Mouse (Mus musculus) layer of hippocampus, postnatal 14 days (tissue): ENCODE results near the gene Znrf1. TPM values are rescaled to one million over a fixed set of nuclear protein-coding genes. Genes with fewer than 3 reads are reported as not detected.
"Not testable (repeated sequence)": the region's sequence is repeated elsewhere in the genome, so short reads cannot be mapped to it uniquely, and the experiment has no call there.

Source experiments
- DNase-seq, 2 experiments: peaks; one replicate each; pipeline ENCODE4 v3.0.0; 2021 to 2022; ENCODE audit warnings: low spot score in 2 of 2, mixed read lengths in 1 of 2
- long read RNA-seq, 2 experiments: library from polyadenylated mRNA; stranded (forward); transcript quantifications; one replicate each; pipeline ENCODE4 v2.0.0; 2021
- total RNA-seq, 2 experiments: library from RNA; stranded (reverse); gene quantifications; 2 replicates each; pipeline ENCODE4 v1.2.3; 2021

The Znrf1 gene
- 100 to 1,000 TPM; 116 to 123 TPM for total RNA-seq
- long read RNA-seq, experiment 1, full-length matches to known transcripts, result 55 of 63 reads
- long read RNA-seq, experiment 1, partial matches to known transcripts, result 2 of 63 reads
- long read RNA-seq, experiment 1, other reads (novel, unspliced or antisense), result 6 of 63 reads
- long read RNA-seq, experiment 2, full-length matches to known transcripts, result 83 of 99 reads
- long read RNA-seq, experiment 2, partial matches to known transcripts, result 1 of 99 reads
- long read RNA-seq, experiment 2, other reads (novel, unspliced or antisense), result 15 of 99 reads

DNA sequence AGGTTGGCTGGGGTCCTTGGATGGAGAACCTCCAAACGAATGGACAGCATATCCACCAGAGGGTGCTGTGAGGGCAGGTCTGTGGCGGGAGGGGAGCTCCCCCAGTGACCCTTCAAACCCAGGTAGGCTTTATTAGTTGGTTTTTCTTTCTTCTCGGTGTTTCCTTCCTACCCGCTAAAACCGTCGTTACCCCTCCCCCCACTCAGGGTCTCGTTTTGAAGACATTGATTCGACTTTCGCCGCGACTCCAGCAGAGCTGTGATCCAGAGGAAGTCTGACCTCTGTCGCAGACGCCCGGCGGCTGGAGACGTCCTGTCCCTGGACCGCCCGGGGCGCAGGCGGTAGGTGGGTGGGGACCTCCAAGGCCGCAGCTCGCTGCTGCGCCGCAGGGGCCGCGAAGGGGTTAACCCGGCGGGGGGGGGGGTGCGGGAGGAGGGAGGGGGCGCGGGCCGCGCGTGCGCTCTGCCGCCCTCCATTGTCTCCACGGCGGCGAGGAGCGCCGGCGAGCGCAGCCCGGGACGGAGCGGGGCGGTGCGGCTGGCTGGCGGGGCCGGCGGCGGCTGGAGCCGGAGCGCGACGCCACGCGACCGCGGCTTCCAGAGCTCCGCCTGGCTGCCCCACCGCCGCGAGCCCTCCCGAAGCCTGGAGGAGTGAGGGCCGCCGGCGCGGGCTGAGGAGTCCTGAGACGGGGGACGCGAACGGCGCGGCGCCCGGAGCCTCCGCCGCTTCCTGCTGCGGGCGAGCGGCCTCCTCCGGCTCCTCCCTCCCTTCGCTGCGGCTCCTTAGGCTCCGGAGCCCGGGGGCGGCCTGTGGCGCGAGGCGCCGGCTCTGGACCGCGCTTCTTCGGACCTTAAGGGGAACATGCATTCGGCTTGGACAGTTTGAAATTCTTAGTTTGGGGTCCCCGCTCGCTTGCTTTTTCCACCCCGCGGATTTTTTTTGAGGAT lies at the start of gene Znrf1:
Gene Znrf1, plus strand, starts transcription at position 67 of the 947 bp plus-strand sequence.
- peak; percentile 68 to 71 for DNase-seq

DNA sequence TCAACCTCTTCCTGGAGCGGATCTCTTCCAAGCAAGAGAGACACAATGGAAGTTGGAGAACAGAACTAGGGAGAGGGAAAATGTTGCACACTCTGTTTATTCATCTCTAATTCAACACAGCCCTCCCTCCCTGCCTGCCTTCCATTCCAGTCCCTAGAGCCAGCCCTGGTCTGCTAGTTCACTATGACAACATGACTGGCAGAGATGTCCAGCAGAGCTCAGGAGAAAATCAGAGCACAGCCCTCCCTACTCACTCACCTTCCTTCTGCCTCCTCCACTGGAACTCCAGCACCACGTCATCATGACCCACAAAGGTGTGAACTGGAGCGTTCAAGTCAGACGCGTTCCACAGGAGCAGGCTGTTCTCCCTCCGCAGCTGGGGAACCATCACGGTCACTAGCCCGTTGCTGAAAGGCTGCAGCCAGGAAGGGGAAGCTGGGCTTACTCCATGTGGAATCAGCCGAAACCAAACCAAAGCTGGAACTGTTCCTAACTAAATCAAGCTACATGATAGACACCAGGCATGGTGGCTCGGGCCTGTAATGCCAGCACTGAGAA lies 45.8 kb upstream of the Znrf1 start:
- DNase-seq, result no peak

DNA sequence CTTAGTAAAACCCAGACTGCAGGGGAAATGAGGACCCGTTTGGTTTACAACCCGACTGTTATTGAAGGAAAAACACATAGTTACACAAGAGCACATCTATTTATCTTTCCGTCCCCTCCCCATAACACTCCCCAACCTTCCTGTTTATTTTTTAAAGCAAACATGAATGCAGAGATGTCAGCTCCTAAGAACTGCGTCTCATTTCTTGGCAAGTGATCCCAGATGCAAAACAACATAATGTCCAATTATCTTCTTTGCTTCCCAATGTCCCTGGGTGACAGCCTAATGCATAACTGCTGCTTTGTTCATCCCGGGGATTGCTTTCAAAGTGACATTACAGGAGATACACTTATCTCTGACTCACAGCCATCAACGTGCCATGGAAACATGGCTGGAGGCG lies 44.7 kb upstream of the Znrf1 start:
- no peak for DNase-seq

DNA sequence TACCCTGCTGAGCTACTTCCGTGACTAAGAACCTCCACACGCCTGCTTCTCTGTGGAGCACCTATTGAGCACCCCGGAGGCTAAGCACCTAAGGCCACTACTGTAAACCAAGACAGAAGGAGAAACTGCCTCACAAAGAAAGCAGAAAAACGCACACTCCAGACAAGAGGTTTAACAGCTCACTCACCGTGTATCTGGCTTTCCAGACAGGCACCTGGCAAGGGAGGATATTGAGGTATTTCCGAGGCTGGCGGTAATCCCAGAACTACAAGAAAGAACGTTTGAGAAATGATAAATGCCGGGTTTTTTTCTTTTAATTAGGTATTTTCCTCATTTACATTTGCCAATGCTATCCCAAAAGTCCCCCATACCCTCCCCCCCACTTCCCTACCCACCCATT lies 43.4 kb upstream of the Znrf1 start:
- no peak for DNase-seq

DNA sequence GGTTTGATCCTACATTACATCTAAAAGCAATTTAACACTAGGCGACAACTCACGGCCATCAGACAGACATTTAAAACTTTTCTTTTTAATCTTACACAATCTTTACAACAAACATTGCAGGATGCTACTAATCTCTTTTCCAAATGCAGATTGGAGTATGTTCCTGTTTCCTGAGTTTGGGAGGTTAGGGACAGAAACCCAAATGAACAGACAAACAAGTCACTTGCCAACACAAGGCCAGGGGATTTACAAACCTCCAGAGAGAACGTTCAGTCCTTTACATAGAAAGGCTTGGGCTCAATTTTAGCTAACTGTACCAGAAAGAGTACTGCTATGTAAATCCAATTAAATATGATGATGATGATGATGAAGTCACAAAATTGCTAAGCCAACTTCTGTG lies 42.7 kb upstream of the Znrf1 start:
- DNase-seq, result no peak

DNA sequence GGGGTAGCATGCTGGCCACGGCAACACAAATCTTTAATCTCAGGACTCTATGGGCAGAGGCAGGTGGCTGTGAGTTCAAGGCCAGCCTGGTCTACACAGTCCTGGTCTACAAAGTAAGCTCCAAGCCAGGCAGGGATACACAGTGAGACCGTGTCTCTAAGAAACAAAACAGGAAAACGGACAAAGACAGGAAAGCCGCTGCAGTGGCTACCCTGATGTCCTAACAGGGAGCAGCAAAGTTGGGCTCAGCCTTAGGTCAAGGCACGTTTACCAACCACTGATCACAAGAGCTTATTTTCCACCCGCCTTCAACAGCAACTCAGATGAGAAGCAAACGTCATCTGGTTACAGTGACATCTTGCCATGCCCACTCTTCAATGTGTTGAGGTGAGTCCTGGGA lies 39.6 kb upstream of the Znrf1 start:
- DNase-seq, result no peak

DNA sequence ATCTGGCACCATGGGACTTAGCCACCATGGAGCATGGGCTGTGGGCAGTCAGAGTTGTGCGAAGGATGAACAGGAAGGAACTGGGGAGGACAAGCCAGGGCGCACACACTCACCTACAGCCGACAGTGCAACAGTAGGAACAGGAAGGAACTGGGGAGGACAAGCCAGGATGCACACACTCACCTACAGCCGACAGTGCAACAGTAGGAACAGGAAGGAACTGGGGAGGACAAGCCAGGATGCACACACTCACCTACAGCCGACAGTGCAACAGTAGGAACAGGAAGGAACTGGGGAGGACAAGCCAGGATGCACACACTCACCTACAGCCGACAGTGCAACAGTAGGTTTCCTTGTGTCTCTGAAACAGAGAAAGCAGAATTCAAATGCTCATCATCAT lies 37.6 kb upstream of the Znrf1 start:
- DNase-seq, result not testable (repeated sequence)

DNA sequence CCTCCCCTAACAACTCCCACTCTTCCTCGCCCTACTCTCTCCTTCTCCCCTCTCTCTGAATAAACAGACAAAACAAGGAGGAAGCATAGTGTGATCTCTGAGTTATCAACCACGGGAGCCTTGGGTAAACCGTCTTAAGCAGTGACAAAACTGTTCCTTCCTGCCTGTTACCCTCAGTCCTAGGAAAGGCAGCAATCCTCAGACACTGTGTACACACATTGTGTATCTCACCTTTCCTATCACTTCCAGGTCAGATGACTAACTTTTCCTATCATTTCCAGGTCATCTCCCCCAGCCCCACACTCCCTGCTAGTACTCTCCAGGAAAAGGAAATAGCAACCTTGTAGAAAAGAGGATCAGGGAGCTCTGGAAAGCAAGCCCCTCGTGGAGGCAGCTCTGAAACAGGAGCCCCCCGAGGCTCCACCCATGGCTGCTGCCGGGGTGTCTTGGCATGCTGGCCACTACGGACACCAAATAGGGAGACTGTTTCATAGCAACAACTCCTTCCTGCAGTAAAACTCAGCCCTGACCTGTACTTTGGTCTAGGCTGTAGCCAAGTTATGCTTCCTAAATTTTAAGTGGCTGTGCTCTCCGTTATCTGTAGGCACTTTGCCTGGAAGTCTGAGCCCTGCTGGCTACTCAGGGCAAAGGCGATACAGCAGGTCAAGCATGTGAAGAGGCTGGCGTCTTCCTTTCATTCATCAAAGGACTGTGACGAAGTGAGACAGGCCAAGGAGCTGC lies 34.0 kb upstream of the Znrf1 start:
- no peak for DNase-seq

DNA sequence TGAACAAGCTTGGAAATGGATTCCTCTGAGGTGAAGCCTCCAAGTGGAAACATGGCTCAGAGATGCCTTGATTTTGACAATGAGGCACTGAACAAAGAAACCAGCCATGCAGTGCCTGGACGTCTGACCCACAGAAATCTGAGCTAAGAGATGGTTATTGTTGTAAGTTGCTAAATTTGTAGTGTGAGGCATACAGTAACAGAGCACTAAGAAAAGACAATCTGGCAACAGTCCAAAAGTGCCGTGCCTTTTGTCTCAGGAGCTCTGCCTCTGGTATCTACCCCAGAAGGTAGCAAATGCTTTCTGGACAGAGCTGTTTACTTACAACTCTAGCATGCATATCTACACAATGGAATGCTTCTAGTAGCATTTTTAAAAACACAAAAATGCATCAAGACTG lies 27.3 kb upstream of the Znrf1 start:
- no peak for DNase-seq

DNA sequence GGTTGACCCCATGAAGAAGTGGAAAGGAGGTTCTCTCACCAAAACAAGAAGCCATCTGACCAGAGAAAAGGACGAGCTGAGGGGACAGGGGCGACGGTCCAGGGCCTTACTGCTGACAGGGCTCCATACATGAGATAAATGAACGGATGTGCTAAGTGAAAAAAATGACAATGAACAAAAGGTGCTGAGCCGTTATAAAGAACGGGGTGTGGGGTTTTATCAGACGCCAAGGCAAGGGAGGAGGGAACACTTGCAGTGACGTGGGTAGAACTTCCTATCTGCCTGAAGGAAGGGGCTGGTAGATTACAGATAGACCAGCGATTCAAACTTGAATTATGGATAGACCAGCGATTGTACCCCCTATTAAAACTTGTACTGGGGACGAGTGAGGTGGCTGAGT lies 26.6 kb upstream of the Znrf1 start:
- DNase-seq, result no peak

DNA sequence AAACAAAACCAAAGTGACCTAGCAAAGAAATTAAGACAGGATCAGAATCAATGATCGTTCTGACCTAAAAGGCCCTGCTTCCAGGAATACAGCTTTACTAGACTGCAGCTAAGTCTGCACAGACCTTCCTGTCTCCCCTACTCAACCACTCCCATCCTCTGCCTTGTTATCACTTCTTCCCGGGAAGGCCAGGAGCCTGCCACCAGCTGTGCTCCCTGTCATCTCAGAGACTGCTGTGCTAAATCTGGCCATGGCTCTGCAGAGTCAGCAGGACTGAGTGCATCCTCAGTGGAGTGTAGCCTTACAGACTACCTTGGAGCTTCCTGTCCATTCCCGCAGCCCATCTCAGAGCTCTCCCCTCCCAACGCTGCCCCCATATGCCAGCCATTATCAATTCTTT lies 25.5 kb upstream of the Znrf1 start:
- no peak for DNase-seq

DNA sequence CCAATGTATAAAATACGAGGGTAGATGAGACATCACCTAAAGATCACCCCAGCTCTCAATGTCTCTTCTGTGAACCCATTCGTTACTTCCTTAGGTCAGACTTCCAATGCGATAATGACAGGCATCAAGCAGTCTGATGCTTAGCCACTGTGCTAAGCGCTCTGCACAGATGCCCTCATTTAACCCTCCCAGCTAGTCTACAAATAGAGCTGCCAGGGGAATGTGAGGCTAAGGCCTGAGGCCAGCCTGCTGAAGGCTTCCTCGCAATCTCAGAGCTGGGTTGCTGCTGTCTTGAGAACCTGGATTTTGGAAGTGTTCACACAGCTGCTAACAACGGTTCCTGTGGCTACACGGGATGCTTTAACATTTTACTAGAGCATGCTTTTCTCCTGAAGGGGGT lies 23.0 kb upstream of the Znrf1 start:
- DNase-seq, result no peak

DNA sequence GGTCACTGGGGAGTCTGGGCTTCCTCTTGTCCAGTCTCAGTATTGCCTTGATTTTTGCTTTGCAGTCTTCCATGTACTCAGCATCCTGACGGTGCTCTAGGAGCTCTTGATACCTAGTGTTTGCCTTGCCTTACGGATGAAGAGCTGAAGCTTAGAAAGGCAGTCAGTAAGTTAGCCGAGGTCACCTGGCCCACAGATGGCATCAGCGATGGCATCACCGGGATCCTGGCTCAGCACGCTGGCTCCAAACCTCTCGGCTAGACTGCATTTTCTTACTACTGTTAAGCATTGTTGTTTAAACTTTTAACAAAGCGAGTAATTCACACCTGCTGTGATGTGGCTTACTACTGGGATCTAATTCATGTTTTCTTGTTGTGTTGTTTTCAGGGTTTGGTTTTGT lies 22.5 kb upstream of the Znrf1 start:
- no peak for DNase-seq

DNA sequence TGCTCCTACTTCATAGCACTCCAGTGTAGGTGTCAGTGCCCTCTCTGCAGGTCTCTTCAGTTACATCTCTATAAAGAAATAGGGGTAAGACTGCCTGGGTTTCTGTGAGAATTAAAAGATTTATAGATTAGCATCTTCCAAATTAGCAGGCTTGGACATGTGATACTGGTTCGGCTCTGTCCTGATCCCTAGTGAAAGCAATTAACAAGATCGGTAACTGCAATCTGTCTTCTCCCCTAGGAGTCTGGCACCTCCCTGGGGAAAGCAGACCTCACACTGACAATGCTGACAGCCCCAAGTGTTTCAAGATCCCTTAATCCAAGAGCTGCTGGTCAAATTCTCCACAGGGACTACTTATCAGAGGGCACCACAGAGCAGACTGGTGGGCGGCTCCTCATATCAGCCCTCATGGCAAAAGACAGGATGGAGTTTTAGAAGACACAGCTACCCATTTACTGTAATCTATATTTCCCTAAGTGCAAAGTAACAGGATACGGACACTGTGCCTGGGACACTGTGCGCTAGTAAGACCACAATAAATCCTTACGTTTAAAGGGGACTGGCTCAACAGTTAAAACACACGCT lies 19.4 kb upstream of the Znrf1 start:
- DNase-seq, result no peak

DNA sequence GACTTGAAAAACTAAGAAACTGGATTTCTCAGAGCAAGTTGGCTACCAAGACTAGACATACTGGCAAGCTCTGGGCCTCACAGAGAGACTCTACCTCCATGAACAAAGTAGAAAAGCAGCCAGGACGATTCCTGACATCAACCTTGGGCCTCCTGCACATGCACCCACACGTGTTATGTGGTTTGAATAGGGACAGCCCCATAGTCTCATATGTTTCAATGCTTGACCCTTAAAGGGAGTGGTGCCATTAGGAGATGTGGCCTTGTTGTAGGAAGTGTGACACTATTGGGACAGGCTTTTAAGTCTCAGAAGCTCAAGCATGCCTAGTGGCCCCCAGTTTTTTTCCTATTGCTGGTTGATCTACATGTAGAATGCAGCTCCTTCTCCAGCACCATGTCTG lies 18.4 kb upstream of the Znrf1 start:
- DNase-seq, result no peak

DNA sequence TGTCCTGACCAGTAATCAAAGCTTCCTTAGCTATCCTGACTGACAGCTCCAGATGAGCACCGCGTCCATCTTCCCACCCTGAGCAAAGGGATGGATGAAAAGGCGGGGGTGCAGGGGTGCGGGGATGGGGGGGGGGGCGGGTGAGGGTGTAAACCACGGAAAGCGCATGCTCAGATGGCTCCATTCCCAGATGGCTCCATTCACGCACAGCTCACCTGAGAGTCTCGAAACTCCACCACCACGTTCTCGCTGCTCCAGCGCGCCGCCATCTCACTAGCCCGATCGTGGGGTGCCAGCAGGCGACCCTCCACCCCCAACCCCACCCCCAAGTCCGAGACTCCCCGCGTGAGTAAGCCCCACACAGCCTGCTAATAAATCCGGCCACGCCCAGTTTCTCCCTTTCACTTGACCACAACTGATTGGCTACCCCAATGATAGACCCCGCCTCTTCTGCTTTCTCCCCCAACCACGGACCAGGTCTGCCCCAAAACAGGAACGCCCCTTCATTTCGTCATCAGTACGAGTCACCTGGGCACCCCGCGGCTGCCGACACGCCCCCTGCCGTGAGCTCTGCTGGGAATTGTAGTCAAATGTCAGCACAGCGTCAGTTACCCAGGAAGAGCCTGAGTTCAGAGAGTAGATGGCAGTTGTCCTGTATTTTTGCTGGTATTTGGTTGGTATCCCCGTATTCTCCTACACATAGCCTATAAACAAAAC lies 14.0 kb upstream of the Znrf1 start, which contains the start of gene Wdr59:
Gene Wdr59, minus strand, starts transcription at position 380 of the 717 bp plus-strand sequence.
- peak; percentile 93 to 99 for DNase-seq

DNA sequence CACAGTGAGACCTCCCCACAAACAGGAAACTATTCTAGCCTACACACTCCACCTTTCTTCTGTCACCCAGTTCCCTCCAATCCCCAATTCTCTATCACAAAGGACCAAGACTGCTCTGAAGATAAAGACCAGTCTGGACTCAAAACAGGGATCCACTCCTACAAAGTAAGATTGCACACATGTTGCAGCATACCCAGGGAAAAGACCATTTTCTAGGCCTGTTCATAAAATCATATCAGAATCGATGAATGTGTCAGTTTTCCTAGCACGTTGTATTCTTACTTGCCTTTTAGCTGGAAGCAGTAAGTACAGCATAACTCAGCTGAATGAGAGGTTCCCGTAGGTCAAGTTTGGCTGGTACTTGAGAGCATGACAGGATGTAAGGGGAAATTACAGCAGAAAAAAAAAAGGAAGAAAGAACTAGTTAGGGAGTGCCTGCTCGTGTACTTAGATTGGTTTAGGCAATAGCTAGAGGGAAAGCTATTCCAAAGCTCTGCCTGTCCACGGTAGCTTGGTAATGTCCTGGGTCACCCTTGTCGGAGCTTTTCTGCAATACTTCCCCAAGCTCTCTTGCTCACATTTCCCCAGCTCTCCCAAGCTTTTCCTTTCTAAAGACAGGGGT lies 9.4 kb upstream of the Znrf1 start:
- DNase-seq, result no peak

DNA sequence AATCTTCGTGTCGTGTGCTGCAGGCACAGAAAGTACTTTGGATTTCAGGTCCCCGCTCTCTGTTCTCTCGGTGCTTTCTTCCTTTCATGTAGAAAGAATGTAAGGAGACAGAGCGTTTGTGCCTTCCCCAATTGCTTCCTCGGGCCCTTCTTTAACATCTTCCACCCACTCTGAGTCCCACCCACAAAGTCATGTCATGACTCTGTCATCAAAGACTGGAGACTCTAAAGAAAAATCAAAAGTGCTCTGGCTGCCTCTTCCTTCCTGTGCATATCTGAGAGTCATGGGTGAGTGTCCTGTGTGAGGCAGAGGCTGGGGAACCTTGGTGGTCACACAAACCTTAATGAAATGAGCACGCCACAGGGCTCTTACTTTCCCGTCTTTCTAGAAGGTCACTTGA lies 8.7 kb upstream of the Znrf1 start:
- DNase-seq, result no peak

DNA sequence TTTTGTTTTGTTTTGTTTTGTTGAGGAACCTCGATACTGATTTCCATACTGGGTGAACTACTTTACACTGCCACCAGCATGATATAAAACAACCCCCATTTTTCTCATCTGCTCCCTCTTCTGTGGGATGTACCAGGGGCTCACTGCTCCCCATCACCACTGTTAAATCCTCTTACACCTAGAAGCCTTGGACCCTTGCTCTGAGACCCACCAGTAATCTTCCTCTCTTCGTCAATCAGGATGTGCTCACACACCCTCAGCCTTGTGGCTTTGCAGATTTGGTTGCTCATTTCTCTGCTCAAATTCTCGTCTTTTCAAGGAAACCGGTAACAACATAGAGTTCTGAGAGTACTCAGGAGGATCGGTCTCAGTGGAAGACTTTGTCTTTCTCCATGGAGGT lies 7.8 kb upstream of the Znrf1 start:
- no peak for DNase-seq

DNA sequence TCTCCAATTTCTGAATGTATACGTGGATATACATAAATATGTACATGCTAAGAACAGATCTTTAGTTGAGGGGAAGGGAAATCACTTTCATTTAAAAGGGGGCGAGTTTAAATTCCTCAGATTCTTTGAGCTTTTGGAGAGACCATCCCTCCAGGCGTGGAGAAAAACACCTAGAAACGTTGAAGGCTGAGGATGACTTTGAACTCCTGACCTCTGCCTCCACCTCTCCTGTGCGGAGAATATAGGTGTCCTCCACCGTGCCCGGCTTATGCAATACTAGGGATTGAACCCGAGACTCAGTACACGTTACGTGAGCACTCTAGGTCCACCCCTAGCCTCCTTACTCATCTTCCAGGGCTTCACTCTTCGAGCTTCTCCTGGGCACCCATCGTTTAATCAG lies 4.7 kb upstream of the Znrf1 start:
- DNase-seq, result no peak
